Mouse (Mus musculus) hindbrain, embryonic 10.5 days (tissue): ENCODE data around the gene Kcnk5. TPM values are rescaled to one million over a fixed set of nuclear protein-coding genes. Genes with fewer than 3 reads are reported as not detected.

Source experiments
- DNase-seq: peaks from one replicate; pipeline ENCODE4 v3.0.0-alpha.2; 2017; ENCODE audit warnings: low spot score
- H3K27ac ChIP-seq: fragments of 300-500 bp; sonication (generic); 2 replicates; pipeline ENCODE4 v1.5.1; 2016; ENCODE audit warnings: mild to moderate bottlenecking, moderate library complexity
- H3K27me3 ChIP-seq: fragments of 300-500 bp; sonication (generic); 2 replicates; pipeline ENCODE4 v1.6.1; 2016; ENCODE audit warnings: mild to moderate bottlenecking; ENCODE audit not compliant: poor library complexity, insufficient read depth, severe bottlenecking
- H3K36me3 ChIP-seq: fragments of 300-500 bp; sonication (generic); 2 replicates; pipeline ENCODE4 v1.6.1; 2016; ENCODE audit warnings: mild to moderate bottlenecking, moderate library complexity
- H3K4me1 ChIP-seq: fragments of 300-500 bp; sonication (generic); replicated peaks from 2 replicates; pipeline ENCODE4 v1.6.1; 2016; ENCODE audit warnings: mild to moderate bottlenecking
- H3K4me3 ChIP-seq: fragments of 300-500 bp; sonication (generic); 2 replicates; pipeline ENCODE4 v1.5.1; 2016; ENCODE audit warnings: mild to moderate bottlenecking, moderate library complexity
- H3K9me3 ChIP-seq: fragments of 300-500 bp; sonication (generic); 2 replicates; pipeline ENCODE4 v1.6.1; 2016; ENCODE audit warnings: mild to moderate bottlenecking, moderate library complexity
- WGBS: fragments of 180-500 bp; shearing (Covaris S2); methylation state at CpG from one replicate; pipeline ENCODE4 v1.1.7; 2016; 5-methylcytosine and 5-hydroxymethylcytosine counted together
- polyA plus RNA-seq: library from polyadenylated mRNA; unstranded; fragments of >200 nt; fragmentation: Nextera tagmentation; extraction: Ambion mirVana; gene quantifications from 2 replicates; pipeline ENCODE4 v1.2.1, GENCODE M21; 2016

Gene Kcnk5
- polyA plus RNA-seq, 1 experiment from 2014 or later: 13.5 TPM

GRCm38 (mm10) chr14:20189751-20190150, 8.1 kb upstream of the Kcnk5 start:
- Histone ChIP-seq H3K36me3 (no peaks in the 10 kb centered on the region), H3K27ac (no peak overlapping the region), H3K4me1 (no peaks in the 10 kb centered on the region), H3K9me3 (no peaks in the 10 kb centered on the region), H3K27me3 (no peaks in the 10 kb centered on the region), H3K4me3 (no peak overlapping the region)
- DNase-seq: no peak
- 86% methylated on average over 2 of the region's 2 CpGs for WGBS

DNA sequence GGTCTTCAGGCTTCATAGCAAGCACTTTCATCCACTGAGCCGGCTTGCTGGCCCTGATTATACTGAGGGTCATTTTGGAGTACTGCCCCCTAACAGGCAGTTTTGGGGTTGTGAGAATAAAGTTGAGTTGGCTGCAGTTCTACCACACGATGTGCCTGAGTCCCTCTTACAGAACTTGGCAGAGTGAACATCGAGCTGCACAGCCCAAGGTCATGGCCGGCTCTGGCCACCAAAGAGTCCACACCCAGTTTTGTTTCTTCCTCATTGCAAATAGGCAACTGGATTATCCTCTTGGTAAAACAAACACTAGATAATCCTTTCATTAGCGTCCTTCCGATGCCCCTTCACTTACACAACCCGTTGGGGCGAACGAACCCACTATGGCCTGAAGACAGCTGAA, 3.8 kb upstream of the Kcnk5 start:
- no peak for DNase-seq
- WGBS: 90% methylated on average over 9 of the region's 9 CpGs
- no peak overlapping the region for H3K4me3 ChIP-seq

GRCm38 (mm10) chr14:20183701-20184100, 2.1 kb upstream of the Kcnk5 start:
- DNase-seq: no peak
- Histone ChIP-seq H3K36me3 (no peaks in the 10 kb centered on the region), H3K27me3 (0 out of 2 replicates have a peak, but pooled peaks cover 12% of the 10 kb centered on the region), H3K4me1 (peaks cover 52% of the 10 kb centered on the region), H3K9me3 (no peaks in the 10 kb centered on the region), H3K4me3 (no peak overlapping the region), H3K27ac (peak overlapping the region; percentile 66)
- WGBS: 59% methylated on average over 5 of the region's 5 CpGs

More for the DNA sequence above, 3.8 kb upstream of the Kcnk5 start:
- Histone ChIP-seq H3K27me3 (0 out of 2 replicates have a peak, but pooled peaks cover 4% of the 10 kb centered on the region), H3K27ac (no peak overlapping the region), H3K9me3 (no peaks in the 10 kb centered on the region), H3K36me3 (no peaks in the 10 kb centered on the region), H3K4me1 (peaks cover 35% of the 10 kb centered on the region)

GRCm38 (mm10) chr14:20182596-20182995, 987 bp upstream of the Kcnk5 start:
- Histone ChIP-seq H3K9me3 (no peaks in the 10 kb centered on the region), H3K4me3 (no peak overlapping the region), H3K4me1 (peaks cover 63% of the 10 kb centered on the region), H3K27me3 (0 out of 2 replicates have a peak, but pooled peaks cover 12% of the 10 kb centered on the region), H3K36me3 (0 out of 2 replicates have a peak, but pooled peaks cover under 1% of the 10 kb centered on the region), H3K27ac (peak overlapping the region; percentile 20; the same call in 1 of the 2 replicates)
- no peak for DNase-seq
- WGBS: 81% methylated on average over 7 of the region's 7 CpGs

GRCm38 (mm10) chr14:20180751-20181162, 852 bp downstream of the Kcnk5 start:
- DNase-seq: peak; percentile 42
- H3K9me3 ChIP-seq: no peaks in the 10 kb centered on the region
- H3K4me3 ChIP-seq: peak overlapping the region; percentile 69
- H3K4me1 ChIP-seq: peaks cover 68% of the 10 kb centered on the region
- WGBS: under 1% methylated on average over 24 of the region's 24 CpGs
- H3K36me3 ChIP-seq: 0 out of 2 replicates have a peak, but pooled peaks cover 6% of the 10 kb centered on the region
- H3K27me3 ChIP-seq: 0 out of 2 replicates have a peak, but pooled peaks cover 12% of the 10 kb centered on the region
- H3K27ac ChIP-seq: peak overlapping the region; percentile 90

- WGBS: 7% methylated on average over 6 of the region's 6 CpGs
- Histone ChIP-seq H3K27me3 (0 out of 2 replicates have a peak, but pooled peaks cover 12% of the 10 kb centered on the region), H3K4me3 (peak overlapping the region; percentile 69), H3K27ac (peak overlapping the region; percentile 90), H3K9me3 (no peaks in the 10 kb centered on the region), H3K4me1 (peaks cover 68% of the 10 kb centered on the region), H3K36me3 (0 out of 2 replicates have a peak, but pooled peaks cover 9% of the 10 kb centered on the region)
- DNase-seq: no peak
These were observed 1.3 kb downstream of the Kcnk5 start for GRCm38 (mm10) chr14:20180304-20180703.

GRCm38 (mm10) chr14:20179731-20180280, 1.8 kb downstream of the Kcnk5 start:
- Histone ChIP-seq H3K4me1 (peaks cover 68% of the 10 kb centered on the region), H3K9me3 (no peaks in the 10 kb centered on the region), H3K36me3 (0 out of 2 replicates have a peak, but pooled peaks cover 12% of the 10 kb centered on the region), H3K27me3 (0 out of 2 replicates have a peak, but pooled peaks cover 12% of the 10 kb centered on the region), H3K27ac (peak overlapping the region; percentile 56), H3K4me3 (peak overlapping the region; percentile 69)
- 68% methylated on average over 5 of the region's 5 CpGs for WGBS
- DNase-seq: no peak

- DNase-seq: no peak
- Histone ChIP-seq H3K9me3 (no peaks in the 10 kb centered on the region), H3K36me3 (0 out of 2 replicates have a peak, but pooled peaks cover 15% of the 10 kb centered on the region), H3K4me1 (peaks cover 65% of the 10 kb centered on the region), H3K4me3 (peak overlapping the region; percentile 69), H3K27me3 (0 out of 2 replicates have a peak, but pooled peaks cover 12% of the 10 kb centered on the region), H3K27ac (peak overlapping the region; percentile 56; the same call in 1 of the 2 replicates)
- WGBS: 32% methylated on average over 3 of the region's 3 CpGs
These were observed 2.5 kb downstream of the Kcnk5 start for GRCm38 (mm10) chr14:20179080-20179479.

GRCm38 (mm10) chr14:20178593-20178992, 3.0 kb downstream of the Kcnk5 start:
- 0 out of 2 replicates have a peak overlapping the region, but pooled peaks have one; percentile 24 for H3K27ac ChIP-seq
- H3K4me3 ChIP-seq: peak overlapping the region; percentile 69
- H3K9me3 ChIP-seq: no peaks in the 10 kb centered on the region
- DNase-seq: no peak
- H3K36me3 ChIP-seq: 0 out of 2 replicates have a peak, but pooled peaks cover 15% of the 10 kb centered on the region
- H3K4me1 ChIP-seq: peaks cover 60% of the 10 kb centered on the region
- WGBS: 8% methylated on average over 4 of the region's 4 CpGs
- H3K27me3 ChIP-seq: 0 out of 2 replicates have a peak, but pooled peaks cover 12% of the 10 kb centered on the region

DNA sequence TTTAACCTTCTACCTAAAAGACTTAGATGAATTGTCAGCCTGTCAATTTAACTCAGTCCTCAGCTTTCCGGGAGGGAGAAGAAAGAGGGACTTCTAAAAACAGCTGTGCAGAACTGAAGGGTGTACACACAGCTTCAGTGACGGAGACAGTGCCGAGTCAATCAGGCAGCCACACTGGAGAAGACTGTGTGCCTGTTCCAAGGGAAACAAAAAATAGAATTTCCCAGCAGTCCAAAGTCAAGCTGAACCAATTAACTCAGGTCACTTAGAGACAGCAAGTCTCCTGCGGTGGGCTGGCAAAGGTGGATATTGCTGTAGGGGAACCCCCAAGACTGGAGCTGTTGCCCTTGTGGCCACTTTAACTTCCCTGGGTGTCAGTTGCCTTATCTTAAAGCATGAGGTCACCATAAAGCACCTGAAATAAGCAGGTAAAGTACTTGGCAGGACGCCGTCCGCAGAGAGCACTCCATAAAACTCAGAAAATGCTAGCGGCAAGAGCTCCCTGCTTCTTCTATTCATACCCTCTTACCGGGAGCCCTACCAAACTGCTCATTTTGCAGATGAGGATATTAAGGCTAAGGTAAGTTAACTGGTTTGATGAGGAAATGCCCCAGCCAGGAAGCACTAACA, 4.0 kb downstream of the Kcnk5 start:
- no peak for DNase-seq
- 73% methylated on average over 9 of the region's 9 CpGs for WGBS
- H3K4me1 ChIP-seq: peaks cover 57% of the 10 kb centered on the region
- H3K9me3 ChIP-seq: no peaks in the 10 kb centered on the region
- no peak overlapping the region for H3K27ac ChIP-seq
- H3K4me3 ChIP-seq: no peak overlapping the region
- 0 out of 2 replicates have a peak, but pooled peaks cover 15% of the 10 kb centered on the region for H3K36me3 ChIP-seq
- 0 out of 2 replicates have a peak, but pooled peaks cover 12% of the 10 kb centered on the region for H3K27me3 ChIP-seq

DNA sequence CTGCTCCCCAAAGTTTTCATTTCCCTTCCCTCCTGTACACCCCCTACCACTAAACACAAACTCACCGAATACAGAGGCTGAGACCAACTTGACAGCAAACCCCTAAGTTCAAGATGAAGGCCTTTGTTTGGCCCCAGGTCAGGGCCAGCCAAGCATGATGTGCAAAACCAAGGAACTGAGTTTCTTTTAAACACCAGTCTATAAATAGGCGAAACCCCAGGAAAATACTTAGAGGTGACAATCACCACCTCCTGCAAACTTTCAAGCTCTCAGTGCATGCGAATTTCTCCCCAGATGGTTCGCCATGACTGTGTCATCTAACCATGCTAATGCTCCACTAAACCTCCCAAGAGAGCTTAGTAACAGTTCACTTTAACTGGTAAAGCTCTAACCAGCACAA, 5.9 kb downstream of the Kcnk5 start:
- Histone ChIP-seq H3K27me3 (0 out of 2 replicates have a peak, but pooled peaks cover 9% of the 10 kb centered on the region), H3K9me3 (no peaks in the 10 kb centered on the region), H3K36me3 (0 out of 2 replicates have a peak, but pooled peaks cover 15% of the 10 kb centered on the region), H3K4me3 (no peak overlapping the region), H3K27ac (no peak overlapping the region), H3K4me1 (peaks cover 50% of the 10 kb centered on the region)
- WGBS: 86% methylated on average over 4 of the region's 4 CpGs
- DNase-seq: no peak

DNA sequence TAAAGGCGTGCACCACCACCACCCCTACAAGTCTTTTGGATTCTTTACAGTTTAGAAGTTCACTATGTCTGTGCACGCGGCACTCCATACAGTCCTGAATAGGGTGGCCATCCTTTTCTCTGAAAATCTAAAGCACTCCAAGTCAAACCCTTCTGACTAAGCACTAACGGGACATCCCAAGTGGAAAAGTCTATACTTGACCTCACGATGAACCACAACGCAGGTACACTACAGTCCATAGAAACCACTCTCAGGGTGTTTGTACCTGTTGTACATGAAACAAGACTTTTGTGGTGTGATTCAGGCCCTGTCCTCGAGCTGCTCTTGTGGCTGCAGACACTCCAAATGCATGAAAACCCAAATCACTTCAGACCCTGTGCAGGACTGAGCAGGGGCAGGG, 6.5 kb downstream of the Kcnk5 start:
- peaks cover 45% of the 10 kb centered on the region for H3K4me1 ChIP-seq

GRCm38 (mm10) chr14:20174696-20175095, 6.9 kb downstream of the Kcnk5 start:
- 0 out of 2 replicates have a peak, but pooled peaks cover under 1% of the 10 kb centered on the region for H3K27me3 ChIP-seq
- H3K36me3 ChIP-seq: 0 out of 2 replicates have a peak, but pooled peaks cover 15% of the 10 kb centered on the region
- no peak for DNase-seq
- no peak overlapping the region for H3K27ac ChIP-seq
- 90% methylated on average over 6 of the region's 6 CpGs for WGBS
- H3K9me3 ChIP-seq: no peaks in the 10 kb centered on the region
- H3K4me1 ChIP-seq: peaks cover 40% of the 10 kb centered on the region
- no peak overlapping the region for H3K4me3 ChIP-seq

More for the DNA sequence above, 6.5 kb downstream of the Kcnk5 start:
- Histone ChIP-seq H3K9me3 (no peaks in the 10 kb centered on the region), H3K4me3 (no peak overlapping the region), H3K27me3 (0 out of 2 replicates have a peak, but pooled peaks cover 5% of the 10 kb centered on the region), H3K27ac (no peak overlapping the region), H3K36me3 (0 out of 2 replicates have a peak, but pooled peaks cover 15% of the 10 kb centered on the region)
- 94% methylated on average over 7 of the region's 7 CpGs for WGBS
- DNase-seq: no peak
